Mouse (Mus musculus): Measurements from ENCODE around the gene Olfr15.

GRCm38 (mm10) chr16:3781237-3781636 is 49.4 kb upstream of the Olfr15 start:
- TF ChIP-seq POLR2A (IDR thresholded peaks at IDR 0.05; ENCODE audit: insufficient read length, low read depth) (no peak), MAX (IDR thresholded peaks at IDR 0.05; ENCODE audit: low read depth) (no peak), TCF3 (IDR thresholded peaks at IDR 0.05; ENCODE audit: insufficient read length, low read depth) (no peak), SRF (IDR thresholded peaks at IDR 0.05; ENCODE audit: control insufficient read depth, insufficient read length, low read depth) (no peak), USF1 (IDR thresholded peaks at IDR 0.05; ENCODE audit: low read depth) (no peak), REST (IDR thresholded peaks at IDR 0.05; ENCODE audit: insufficient read depth, insufficient read length) (no peak), TCF12 (IDR thresholded peaks at IDR 0.05; ENCODE audit: insufficient read depth, poor library complexity, severe bottlenecking) (no peak), MYOD1 (IDR thresholded peaks at IDR 0.05; ENCODE audit: control insufficient read depth in 1 of 3, insufficient read length in 2 of 3, low read depth in 2 of 3) (no peak)

Measured in myocyte (in vitro differentiated cells).